Mouse (Mus musculus) brain, embryonic 14.5 days (tissue): ENCODE measurements around the gene Stxbp5l.

ENCODE experiments used
- CTCF ChIP-seq: fragments of 200-500 bp; IDR thresholded peaks from 2 replicates; pipeline ENCODE4 v1.5.1; 2012; ENCODE audit warnings: inconsistent platforms, mild to moderate bottlenecking, moderate library complexity, borderline replicate concordance; ENCODE audit not compliant: insufficient read depth, insufficient read length; ENCODE audit errors: extremely low read depth
- POLR2A ChIP-seq: fragments of 200-500 bp; IDR thresholded peaks from 2 replicates; pipeline ENCODE4 v1.6.1; 2012; ENCODE audit warnings: mild to moderate bottlenecking, inconsistent platforms, borderline replicate concordance; ENCODE audit not compliant: poor library complexity, insufficient read depth, insufficient read length, severe bottlenecking; ENCODE audit errors: extremely low read depth

- TF ChIP-seq POLR2A (no peak), CTCF (no peak)
These were observed 37.1 kb upstream of the Stxbp5l start for GRCm38 (mm10) chr16:37421851-37422250.
